Mouse (Mus musculus): ENCODE data around the gene Hoxd9. TPM values are rescaled to one million over a fixed set of nuclear protein-coding genes. Genes with fewer than 3 reads are reported as not detected.

Hoxd9 gene
- total and polyA plus RNA-seq, 3 experiments: not detected

DNA sequence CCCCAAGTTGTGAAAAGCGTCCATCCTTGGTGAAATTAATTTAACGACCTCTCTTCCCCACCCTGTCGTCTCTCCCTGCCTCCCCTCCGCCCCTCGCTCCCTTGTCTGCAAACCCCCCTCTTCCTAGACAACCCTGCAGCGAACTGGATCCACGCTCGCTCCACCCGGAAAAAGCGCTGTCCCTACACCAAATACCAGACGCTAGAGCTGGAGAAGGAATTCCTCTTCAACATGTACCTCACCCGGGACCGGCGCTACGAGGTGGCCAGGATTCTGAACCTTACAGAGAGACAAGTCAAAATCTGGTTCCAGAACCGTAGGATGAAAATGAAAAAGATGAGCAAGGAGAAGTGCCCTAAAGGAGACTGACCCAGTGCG, 1.5 kb downstream of the Hoxd9 start:
- Histone ChIP-seq H3K9me3 (replicated peaks; ENCODE audit: insufficient read depth, low read length) (no peaks in the 10 kb centered on the region), H3K4me3 (ENCODE audit: control insufficient read depth in 1 of 2, insufficient read depth in 1 of 2, low read depth in 2 of 2, low read length in 2 of 2) (no peak overlapping the region), H3K9ac (ENCODE audit: control insufficient read depth, low read depth, low read length, poor library complexity, severe bottlenecking) (no peak overlapping the region), H3K79me2 (ENCODE audit: control insufficient read depth, insufficient read depth, low read length, poor library complexity) (no peaks in the 10 kb centered on the region), H3K27ac (ENCODE audit: control insufficient read depth, low read depth, low read length) (no peak overlapping the region), H3K27me3 (ENCODE audit: control insufficient read depth in 1 of 2, insufficient read depth in 2 of 2, low read length in 2 of 2) (no peaks in the 10 kb centered on the region; a peak in 2 of 4 replicates), H3K4me1 (ENCODE audit: control insufficient read depth in 1 of 2, insufficient read depth in 2 of 2, low read length in 2 of 2) (no peaks in the 10 kb centered on the region), H3K36me3 (ENCODE audit: control insufficient read depth in 1 of 2, insufficient read depth in 2 of 2, low read length in 2 of 2) (no peaks in the 10 kb centered on the region)
- no peak for TF ChIP-seq E2F4 (IDR thresholded peaks at IDR 0.05; ENCODE audit: borderline replicate concordance, low read depth, low read length)
- no peak for TF ChIP-seq ELF1 (IDR thresholded peaks at IDR 0.05; ENCODE audit: low read depth, low read length)
- no peak for TF ChIP-seq USF2 (IDR thresholded peaks at IDR 0.05; ENCODE audit: borderline replicate concordance in 1 of 2, insufficient read depth in 1 of 2, low read depth in 1 of 2, low read length in 2 of 2)
- no peak for TF ChIP-seq CHD2 (IDR thresholded peaks at IDR 0.05; ENCODE audit: low read length)
- TF ChIP-seq POLR2AphosphoS5 (IDR thresholded peaks at IDR 0.05; ENCODE audit: borderline replicate concordance, low read depth, low read length): no peak
- TF ChIP-seq MAFK (IDR thresholded peaks at IDR 0.05; ENCODE audit: borderline replicate concordance, low read depth, low read length): no peak
- TF ChIP-seq TCF12 (IDR thresholded peaks at IDR 0.05; ENCODE audit: low read depth, low read length): no peak
- no peak for TF ChIP-seq NRF1 (IDR thresholded peaks at IDR 0.05; ENCODE audit: insufficient read depth, low read depth, low read length, poor library complexity, severe bottlenecking)
- TF ChIP-seq ZC3H11A (IDR thresholded peaks at IDR 0.05; ENCODE audit: low read depth, low read length): no peak
- TF ChIP-seq TAL1 (IDR thresholded peaks at IDR 0.05; ENCODE audit: low read length): no peak
- no peak for TF ChIP-seq NELFE (IDR thresholded peaks at IDR 0.05; ENCODE audit: low read depth, low read length)
- TF ChIP-seq MAZ (IDR thresholded peaks at IDR 0.05; ENCODE audit: low read depth, low read length): no peak
- TF ChIP-seq POLR2AphosphoS2 (IDR thresholded peaks at IDR 0.05; ENCODE audit: low read length): no peak
- no peak for TF ChIP-seq SIN3A (IDR thresholded peaks at IDR 0.05; ENCODE audit: low read length)
- no peak for TF ChIP-seq ZKSCAN1 (IDR thresholded peaks at IDR 0.05; ENCODE audit: low read depth, low read length)
- no peak for TF ChIP-seq GATA1 (IDR thresholded peaks at IDR 0.05; ENCODE audit: low read depth, low read length)
- TF ChIP-seq TBP (IDR thresholded peaks at IDR 0.05; ENCODE audit: low read depth, low read length): no peak
- no peak for TF ChIP-seq BHLHE40 (IDR thresholded peaks at IDR 0.05; ENCODE audit: borderline replicate concordance, low read depth, low read length)
- TF ChIP-seq JUND (IDR thresholded peaks at IDR 0.05; ENCODE audit: low read depth, low read length): no peak
- no peak for TF ChIP-seq UBTF (IDR thresholded peaks at IDR 0.05; ENCODE audit: borderline replicate concordance, insufficient read depth, low read depth, low read length)
- no peak for DNase-seq (ENCODE audit: low read depth, low spot score)
